Mouse (Mus musculus) MEL (cell line): Measurements from ENCODE around the gene Rgcc. TPM values are rescaled to one million over a fixed set of nuclear protein-coding genes. Genes with fewer than 3 reads are reported as not detected.

Experiments used
- DNase-seq: peaks from one replicate; pipeline ENCODE4 v3.0.0; 2011; ENCODE audit warnings: low read depth, low spot score
- H3K27ac ChIP-seq: 2 replicates; pipeline ENCODE4 v1.5.1; 2012; ENCODE audit warnings: low read depth, mild to moderate bottlenecking, control low read depth, low read length, moderate library complexity; ENCODE audit not compliant: control insufficient read depth
- H3K27me3 ChIP-seq, 2 experiments: fragments of 150-350 bp in 1 of 2; sonication (generic) in 1 of 2; 2 replicates each; pipeline ENCODE4 v1.6.1; 2012; ENCODE audit warnings: low read length in 2 of 2, mild to moderate bottlenecking in 2 of 2, improper control_type of control experiment in 1 of 2, moderate library complexity in 1 of 2; ENCODE audit not compliant: insufficient read depth in 2 of 2, control insufficient read depth in 1 of 2
- H3K36me3 ChIP-seq, 2 experiments: 2 replicates each; pipeline ENCODE4 v1.6.1; 2012 to 2014; ENCODE audit warnings: low read length in 2 of 2, improper control_type of control experiment in 1 of 2, inconsistent platforms in 1 of 2, mild to moderate bottlenecking in 1 of 2; ENCODE audit not compliant: insufficient read depth in 2 of 2, control insufficient read depth in 1 of 2
- H3K4me1 ChIP-seq, 2 experiments: fragments of 150-350 bp in 1 of 2; sonication (generic) in 1 of 2; 2 replicates each; pipeline ENCODE4 v1.6.1; 2012; ENCODE audit warnings: low read length in 2 of 2, improper control_type of control experiment in 1 of 2, mild to moderate bottlenecking in 1 of 2; ENCODE audit not compliant: insufficient read depth in 2 of 2, control insufficient read depth in 1 of 2
- H3K4me3 ChIP-seq, 2 experiments: fragments of 150-350 bp in 1 of 2; sonication (generic) in 1 of 2; 2 replicates each; pipeline ENCODE4 v1.5.1; 2012; ENCODE audit warnings: low read depth in 2 of 2, low read length in 2 of 2, mild to moderate bottlenecking in 2 of 2, moderate library complexity in 2 of 2, control low read depth in 1 of 2, improper control_type of control experiment in 1 of 2; ENCODE audit not compliant: control insufficient read depth in 1 of 2, insufficient read depth in 1 of 2
- H3K79me2 ChIP-seq: 2 replicates; pipeline ENCODE4 v1.6.1; 2012; ENCODE audit warnings: mild to moderate bottlenecking, low read length, moderate library complexity; ENCODE audit not compliant: control insufficient read depth, poor library complexity, insufficient read depth
- H3K9ac ChIP-seq: 2 replicates; pipeline ENCODE4 v1.6.1; 2012; ENCODE audit warnings: low read depth, mild to moderate bottlenecking, control low read depth, low read length, moderate library complexity; ENCODE audit not compliant: control insufficient read depth, poor library complexity, severe bottlenecking
- H3K9me3 ChIP-seq: fragments of 150-350 bp; sonication (generic); replicated peaks from 2 replicates; pipeline ENCODE4 v1.6.1; 2012; ENCODE audit warnings: mild to moderate bottlenecking, low read length, improper control_type of control experiment, moderate library complexity; ENCODE audit not compliant: insufficient read depth
- CHD1 ChIP-seq: IDR thresholded peaks from 2 replicates; pipeline ENCODE4 v1.6.1; 2012; ENCODE audit warnings: low read depth, mild to moderate bottlenecking, inconsistent platforms, low read length, improper control_type of control experiment
- ELF1 ChIP-seq: IDR thresholded peaks from 2 replicates; pipeline ENCODE4 v1.6.1; 2014; ENCODE audit warnings: low read depth, mild to moderate bottlenecking, inconsistent platforms, low read length, improper control_type of control experiment, moderate library complexity
- GABPA ChIP-seq: IDR thresholded peaks from 2 replicates; pipeline ENCODE4 v1.6.1; 2012; ENCODE audit warnings: low read depth, mild to moderate bottlenecking, inconsistent platforms, low read length, improper control_type of control experiment, moderate library complexity
- HCFC1 ChIP-seq: IDR thresholded peaks from 2 replicates; pipeline ENCODE4 v1.6.1; 2012; ENCODE audit warnings: low read depth, mild to moderate bottlenecking, inconsistent platforms, low read length, improper control_type of control experiment, moderate library complexity
- MAFK ChIP-seq: IDR thresholded peaks from 2 replicates; pipeline ENCODE4 v1.6.1; 2011; ENCODE audit warnings: low read depth, mild to moderate bottlenecking, low read length, improper control_type of control experiment, borderline replicate concordance
- MAZ ChIP-seq: IDR thresholded peaks from 2 replicates; pipeline ENCODE4 v1.6.1; 2012; ENCODE audit warnings: low read depth, mild to moderate bottlenecking, inconsistent platforms, low read length, improper control_type of control experiment
- MXI1 ChIP-seq: IDR thresholded peaks from 2 replicates; pipeline ENCODE4 v1.6.1; 2011; ENCODE audit warnings: mild to moderate bottlenecking, low read depth, low read length, improper control_type of control experiment
- NELFE ChIP-seq: IDR thresholded peaks from 2 replicates; pipeline ENCODE4 v1.6.1; 2011; ENCODE audit warnings: low read depth, low read length, improper control_type of control experiment
- NRF1 ChIP-seq: IDR thresholded peaks from 2 replicates; pipeline ENCODE4 v1.6.1; 2014; ENCODE audit warnings: low read depth, mild to moderate bottlenecking, inconsistent platforms, low read length, improper control_type of control experiment, moderate library complexity; ENCODE audit not compliant: poor library complexity, insufficient read depth, severe bottlenecking
- POLR2AphosphoS5 ChIP-seq: IDR thresholded peaks from 2 replicates; pipeline ENCODE4 v1.6.1; 2012; ENCODE audit warnings: low read depth, borderline replicate concordance, mild to moderate bottlenecking, inconsistent platforms, low read length, moderate library complexity, mixed read lengths
- RCOR1 ChIP-seq: IDR thresholded peaks from 2 replicates; pipeline ENCODE4 v1.6.1; 2012; ENCODE audit warnings: low read depth, mild to moderate bottlenecking, inconsistent platforms, low read length, improper control_type of control experiment
- SIN3A ChIP-seq: IDR thresholded peaks from 2 replicates; pipeline ENCODE4 v1.6.1; 2012; ENCODE audit warnings: low read length, improper control_type of control experiment, inconsistent platforms
- SMC3 ChIP-seq: IDR thresholded peaks from 2 replicates; pipeline ENCODE4 v1.6.1; 2011; ENCODE audit warnings: low read depth, low read length, improper control_type of control experiment
- UBTF ChIP-seq: IDR thresholded peaks from 2 replicates; pipeline ENCODE4 v1.6.1; 2012; ENCODE audit warnings: low read depth, mild to moderate bottlenecking, inconsistent platforms, low read length, improper control_type of control experiment, moderate library complexity, borderline replicate concordance; ENCODE audit not compliant: insufficient read depth
- USF2 ChIP-seq, 2 experiments: IDR thresholded peaks; 2 replicates each; pipeline ENCODE4 v1.6.1; 2011 to 2012; ENCODE audit warnings: improper control_type of control experiment in 2 of 2, low read length in 2 of 2, borderline replicate concordance in 1 of 2, inconsistent platforms in 1 of 2, low read depth in 1 of 2, mild to moderate bottlenecking in 1 of 2; ENCODE audit not compliant: insufficient read depth in 1 of 2
- ZC3H11A ChIP-seq: IDR thresholded peaks from 2 replicates; pipeline ENCODE4 v1.6.1; 2012; ENCODE audit warnings: low read depth, mild to moderate bottlenecking, inconsistent platforms, low read length, improper control_type of control experiment
- polyA plus RNA-seq, 2 experiments: library from polyadenylated mRNA; stranded (reverse) in 1 of 2; unstranded in 1 of 2; fragments of >175 nt in 1 of 2; fragments of >200 nt in 1 of 2; gene quantifications; 2 replicates each; pipeline versions ENCODE4 v1.2.1 to v1.2.4; 2012; ENCODE audit warnings: low replicate concordance in 2 of 2, low read depth in 1 of 2; ENCODE audit not compliant: insufficient read length in 2 of 2, insufficient read depth in 1 of 2, missing spikeins in 1 of 2
- total RNA-seq: library from RNA; depleted of rRNA; stranded (reverse); fragments of 300-350 nt; gene quantifications from 2 replicates; pipeline ENCODE4 v1.2.3, GENCODE M21; 2012

Gene Rgcc
- total and polyA plus RNA-seq, 3 experiments = 1.2 to 1.8 TPM; not detected in 1

GRCm38 (mm10) chr14:79278927-79279326 is 22.5 kb downstream of the Rgcc start:
- H3K27ac ChIP-seq = no peak overlapping the region
- DNase-seq = no peak
- no peaks in the 10 kb centered on the region for H3K4me1 ChIP-seq
- H3K9ac ChIP-seq = no peak overlapping the region
- TF ChIP-seq NELFE (no peak), NRF1 (no peak)
- TF ChIP-seq, all 39 proteins: peak for 0
- H3K9me3 ChIP-seq = no peaks in the 10 kb centered on the region
- no peaks in the 10 kb centered on the region for H3K79me2 ChIP-seq
- H3K36me3 ChIP-seq = no peaks in the 10 kb centered on the region
- H3K27me3 ChIP-seq = no peaks in the 10 kb centered on the region
- no peak overlapping the region for H3K4me3 ChIP-seq

- Histone ChIP-seq H3K36me3 (no peaks in the 10 kb centered on the region), H3K27me3 (no peaks in the 10 kb centered on the region), H3K9ac (no peak overlapping the region), H3K79me2 (no peaks in the 10 kb centered on the region), H3K4me3 (no peak overlapping the region), H3K9me3 (no peaks in the 10 kb centered on the region), H3K27ac (no peak overlapping the region), H3K4me1 (no peaks in the 10 kb centered on the region)
- DNase-seq = no peak
- TF ChIP-seq MXI1 (no peak), SMC3 (no peak), MAFK (no peak), ZC3H11A (no peak), POLR2AphosphoS5 (no peak), ELF1 (no peak), SIN3A (no peak), USF2 (IDR thresholded peaks at IDR 0.05; ENCODE audit: borderline replicate concordance in 1 of 2, insufficient read depth in 1 of 2, low read depth in 1 of 2, low read length in 2 of 2) (no peak), UBTF (no peak)
Measured at GRCm38 (mm10) chr14:79277922-79278321, 23.5 kb downstream of the Rgcc start.

DNA sequence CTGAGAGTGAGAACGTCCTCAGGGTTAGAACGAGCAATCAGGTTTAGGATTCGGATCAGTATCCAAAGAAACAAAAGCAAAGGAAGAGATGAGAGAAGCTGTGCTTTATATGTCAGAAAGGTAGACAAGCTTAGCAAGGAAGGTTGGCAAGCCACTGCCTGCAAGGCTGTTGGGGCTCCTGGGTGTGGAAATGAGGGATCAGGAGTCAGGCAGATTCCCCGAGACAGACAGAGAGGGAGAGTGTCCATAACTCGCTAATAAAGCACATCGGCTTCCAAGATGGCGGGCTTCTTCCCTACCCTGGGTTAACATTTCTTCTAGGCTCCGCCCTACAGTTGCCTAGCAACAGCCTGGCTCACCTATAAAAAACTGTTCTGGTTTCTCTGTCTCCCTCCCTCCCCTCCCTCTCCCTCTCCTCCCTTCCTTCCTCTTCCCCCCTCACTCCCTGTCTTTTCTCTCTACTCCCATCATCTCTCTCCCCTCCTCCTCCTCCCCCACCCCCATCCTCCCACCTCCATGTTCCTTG is 25.5 kb downstream of the Rgcc start:
- H3K27me3 ChIP-seq = no peaks in the 10 kb centered on the region
- no peak for DNase-seq
- TF ChIP-seq GABPA (no peak), MAFK (no peak), RCOR1 (no peak), MAZ (no peak), CHD1 (no peak), HCFC1 (no peak)
- TF ChIP-seq, all 39 proteins: peak for 0
- Histone ChIP-seq H3K9me3 (no peaks in the 10 kb centered on the region), H3K79me2 (no peaks in the 10 kb centered on the region), H3K36me3 (no peaks in the 10 kb centered on the region), H3K27ac (no peak overlapping the region), H3K4me1 (no peaks in the 10 kb centered on the region), H3K4me3 (no peak overlapping the region), H3K9ac (no peak overlapping the region)
